In genomic region chr13:109548771-109549555, GRCm38 (mm10) we compare ENCODE assay signal across 17 mouse cellular contexts.
A peak's percentile ranks its signal among the peaks of the same experiment; 100 is the strongest.
DNase-seq lines count a peak whose midpoint lies in the region; ATAC-seq and TF ChIP-seq lines count a peak whose summit lies in the region.
"Had no signal": no experiment of that assay in that cellular context is flagged by ENCODE, and none has a peak within 500 bp of the region (broad histone marks: within the 10 kb centered on the region; RNA-seq: fewer than 3 reads in every experiment).

No protein-coding gene starts in this region.

- ATAC-seq in cerebellum, adult (ENCODE audit: insufficient number of reproducible peaks, low FRiP score, low TSS enrichment), result no peak
- peak; percentile 86 for ATAC-seq in forebrain, postnatal 0 days
- peak; percentile 44; the same call in 1 of the 2 replicates for ATAC-seq in midbrain, embryonic 16.5 days
- no peak for ATAC-seq in megakaryocyte progenitor cell, adult 5-6 weeks (replicated peaks; ENCODE audit: poor library complexity)
- ATAC-seq: liver, embryonic 12.5 days had no signal

- no peaks in the 10 kb centered on the region for H3K4me1 ChIP-seq in forebrain, postnatal 0 days (ENCODE audit: insufficient read depth)
- H3K4me1 ChIP-seq in midbrain, embryonic 16.5 days (ENCODE audit: control insufficient read depth, insufficient read depth, low read length), result peaks cover 3% of the 10 kb centered on the region; the same call in 1 of the 2 replicates
- H3K4me1 ChIP-seq: heart, embryonic 10.5 days; liver, embryonic 12.5 days had no signal

- no peaks in the 10 kb centered on the region for H3K9me3 ChIP-seq in forebrain, postnatal 0 days (ENCODE audit: low read length)
- H3K9me3 ChIP-seq in midbrain, embryonic 16.5 days (replicated peaks; ENCODE audit: control insufficient read depth, low read length, poor library complexity, severe bottlenecking), result no peaks in the 10 kb centered on the region
- H3K9me3 ChIP-seq: heart, embryonic 10.5 days; liver, embryonic 12.5 days had no signal

- H3K4me3 ChIP-seq in forebrain, postnatal 0 days (ENCODE audit: low read depth, low read length), result no peak overlapping the region
- H3K4me3 ChIP-seq in midbrain, embryonic 16.5 days (ENCODE audit: low read depth, low read length), result no peak overlapping the region
- H3K4me3 ChIP-seq: heart, embryonic 10.5 days; liver, embryonic 12.5 days had no signal

- peak; percentile 21 to 44 for DNase-seq in cerebellum, postnatal 14 days
- peak; percentile 31 for DNase-seq in layer of hippocampus, adult 9-11 months
- DNase-seq in layer of hippocampus, adult 11-12 months (ENCODE audit: low spot score), result no peak
- peak; percentile 73 for DNase-seq in forebrain, postnatal 0 days
- no peak for DNase-seq in right cerebral cortex, postnatal 36 days (ENCODE audit: low spot score in 2 of 2)
- DNase-seq: adrenal gland, postnatal 25 days; cerebellum, adult 8-10 months; kidney, adult 18-20 months; kidney, postnatal 25 days; right cerebral cortex, adult 18-20 months had no signal

- no peak overlapping the region for H3K9ac ChIP-seq in forebrain, postnatal 0 days
- no peak overlapping the region for H3K9ac ChIP-seq in midbrain, embryonic 16.5 days (ENCODE audit: low read depth, low read length)
- H3K9ac ChIP-seq: liver, embryonic 12.5 days; lung, embryonic 14.5 days had no signal

- no peak overlapping the region for H3K4me2 ChIP-seq in forebrain, postnatal 0 days (ENCODE audit: low read depth)
- H3K4me2 ChIP-seq in midbrain, embryonic 16.5 days (ENCODE audit: low read length), result no peak overlapping the region
- H3K4me2 ChIP-seq: liver, embryonic 12.5 days; lung, embryonic 14.5 days had no signal

- WGBS in forebrain, postnatal 0 days, result 36% methylated on average over 11 of the region's 11 CpGs
- WGBS in midbrain, embryonic 16.5 days, result 55% methylated on average over 11 of the region's 11 CpGs

- no peaks in the 10 kb centered on the region for H3K27me3 ChIP-seq in forebrain, postnatal 0 days (ENCODE audit: insufficient read depth, low read length)
- H3K27me3 ChIP-seq in midbrain, embryonic 16.5 days (ENCODE audit: control insufficient read depth, insufficient read depth, low read depth, low read length), result no peaks in the 10 kb centered on the region
- H3K27me3 ChIP-seq: CH12.LX; liver, embryonic 12.5 days had no signal

- TF ChIP-seq CTCF in forebrain, postnatal 0 days (IDR thresholded peaks at IDR 0.05; ENCODE audit: low read depth), result no peak

- H3K27ac ChIP-seq in forebrain, postnatal 0 days (ENCODE audit: low read depth, low read length), result peak overlapping the region; percentile 37; the same call in 1 of the 2 replicates
- H3K27ac ChIP-seq in midbrain, embryonic 16.5 days (ENCODE audit: low read length), result peak overlapping the region; percentile 55
- H3K27ac ChIP-seq: heart, embryonic 10.5 days; liver, embryonic 12.5 days had no signal

- no peaks in the 10 kb centered on the region for H3K36me3 ChIP-seq in forebrain, postnatal 0 days (ENCODE audit: insufficient read depth)
- no peaks in the 10 kb centered on the region for H3K36me3 ChIP-seq in midbrain, embryonic 16.5 days (ENCODE audit: control insufficient read depth, insufficient read depth, low read length)
- H3K36me3 ChIP-seq: heart, embryonic 10.5 days; liver, embryonic 12.5 days had no signal

Comparison
In these comparisons a context has a peak if more than half of its experiments do, and no peak if none do; other contexts are left out.
1. DNase-seq: peak in cerebellum, postnatal 14 days (2 of 2), layer of hippocampus, adult 9-11 months (single experiment) and forebrain, postnatal 0 days (single experiment); none in layer of hippocampus, adult 11-12 months (single experiment) and right cerebral cortex, postnatal 36 days (0 of 2).
2. ATAC-seq: peak in forebrain, postnatal 0 days (single experiment) and midbrain, embryonic 16.5 days (single experiment); none in cerebellum, adult (single experiment) and megakaryocyte progenitor cell, adult 5-6 weeks (single experiment).